Mouse (Mus musculus): ENCODE measurements around the gene Duxbl1.
"Not testable (repeated sequence)": the region's sequence is repeated elsewhere in the genome, so short reads cannot be mapped to it uniquely, and the experiment has no call there.

The Duxbl1 gene

GRCm38 (mm10) chr14:25978371-25979241 is at the start of gene Duxbl1:
Duxbl1 (plus strand) TSS chr14:25978577.
- not testable (repeated sequence) for DNase-seq (ENCODE audit: low spot score)

DNA sequence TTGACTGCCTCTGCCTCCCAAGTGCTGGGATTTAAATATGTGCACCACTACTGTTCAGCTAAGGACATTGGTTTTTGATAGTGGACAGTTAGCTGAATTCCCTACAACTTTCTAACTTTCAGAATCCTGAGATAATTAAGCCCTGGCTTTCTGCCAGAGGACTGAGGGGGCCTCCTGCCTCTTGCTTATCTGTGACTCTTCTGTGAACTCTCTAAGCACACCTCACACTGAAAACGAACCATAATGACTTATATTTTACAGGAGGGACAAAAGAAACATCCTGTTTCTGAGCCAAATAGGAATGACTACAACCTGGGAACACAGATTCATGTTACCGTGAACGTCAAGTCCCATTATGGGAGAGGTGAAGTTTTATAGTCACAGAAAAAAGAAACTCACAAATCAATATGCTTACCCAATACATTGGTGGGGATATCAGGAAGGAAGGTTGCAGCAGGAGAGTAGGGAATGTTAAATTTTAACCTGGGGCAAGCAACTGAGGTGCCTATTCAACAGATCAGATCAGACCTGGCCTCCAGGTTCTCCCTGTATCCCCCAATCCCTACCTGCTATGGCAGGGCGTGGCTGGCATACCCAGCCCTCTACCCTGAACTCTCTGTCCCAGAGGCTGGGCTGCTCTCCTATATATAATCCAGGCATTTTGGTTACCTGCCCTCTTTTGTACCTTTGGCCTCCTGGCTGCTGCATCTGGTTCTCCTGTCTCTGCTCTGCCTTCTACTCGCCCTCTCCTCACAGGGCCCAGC is 41.3 kb upstream of the Duxbl1 start:
- not testable (repeated sequence) for DNase-seq (ENCODE audit: low spot score)

DNA sequence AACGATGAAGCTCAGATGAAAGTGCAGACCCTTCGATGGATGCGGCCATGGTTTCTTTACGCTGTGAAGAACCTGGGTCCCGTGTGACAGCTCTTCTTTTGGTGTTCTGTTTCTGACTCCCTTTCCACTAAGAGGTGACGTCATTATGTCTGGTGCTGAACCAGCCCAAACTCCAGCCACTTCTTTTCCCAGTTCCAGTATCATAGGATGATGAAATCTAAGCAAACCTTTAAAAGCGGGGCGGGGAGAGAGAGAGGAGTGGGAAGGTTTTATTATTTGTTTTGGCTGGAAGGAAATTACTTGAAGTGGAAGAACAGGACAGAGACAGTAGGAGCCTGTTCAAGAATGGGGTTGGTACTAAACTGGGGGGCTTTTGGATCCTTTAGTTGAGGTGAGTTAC is 40.4 kb upstream of the Duxbl1 start, which contains the start of gene Cphx1:
TSS of gene Cphx1 (plus strand) at position 301 of the 400 bp plus-strand sequence.
- DNase-seq (ENCODE audit: low spot score) = not testable (repeated sequence)

DNA sequence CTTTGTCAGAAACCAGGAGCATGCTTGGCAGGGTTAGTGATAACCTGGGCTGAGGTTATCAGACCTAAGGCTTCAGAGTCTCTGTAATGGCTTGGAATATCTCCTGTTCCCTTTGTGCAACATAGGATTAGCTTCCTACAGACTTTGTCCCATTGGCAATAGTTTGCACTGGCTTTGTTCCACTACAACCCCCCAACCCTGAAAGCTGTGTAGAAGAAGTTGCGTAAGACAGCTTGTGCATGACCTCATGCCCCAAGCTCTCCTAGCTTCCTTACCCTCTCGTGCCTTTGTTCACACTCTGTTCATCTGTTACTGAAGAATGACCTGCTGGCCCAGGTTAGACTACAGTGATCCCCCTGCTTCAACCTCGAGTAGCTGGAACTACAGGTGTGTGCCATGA is 20.5 kb upstream of the Duxbl1 start:
- not testable (repeated sequence) for DNase-seq (ENCODE audit: low spot score)

GRCm38 (mm10) chr14:25979242-25979941 is 1.0 kb downstream of the Duxbl1 start:
- not testable (repeated sequence) for DNase-seq (ENCODE audit: low spot score)

DNA sequence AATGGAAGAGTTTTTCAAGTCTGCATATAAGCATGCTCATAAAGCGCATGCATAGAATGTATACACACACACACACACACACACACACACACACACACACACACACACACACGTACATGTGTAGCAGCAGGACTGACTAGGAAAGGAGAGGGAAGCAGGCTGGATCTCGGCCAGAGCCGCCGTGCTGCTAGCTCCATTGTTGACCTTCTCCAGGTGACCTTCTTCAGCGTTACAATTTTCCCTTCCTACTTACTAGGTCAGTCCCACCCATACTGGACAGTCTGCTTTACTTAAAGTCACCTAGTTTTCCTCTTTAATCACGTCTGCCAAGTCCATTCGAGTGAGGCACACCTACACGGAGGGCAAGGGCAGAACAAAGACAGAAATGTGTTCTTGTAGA is 3.5 kb downstream of the Duxbl1 start:
- DNase-seq (ENCODE audit: low spot score) = not testable (repeated sequence)

GRCm38 (mm10) chr14:26007462-26007861 is 29.1 kb downstream of the Duxbl1 start:
- not testable (repeated sequence) for DNase-seq (ENCODE audit: low spot score)

- DNase-seq (ENCODE audit: low spot score) = not testable (repeated sequence)
Measured at GRCm38 (mm10) chr14:26016414-26016813, 38.0 kb downstream of the Duxbl1 start.

- not testable (repeated sequence) for DNase-seq (ENCODE audit: low spot score)
Measured at GRCm38 (mm10) chr14:26021555-26021954, 43.2 kb downstream of the Duxbl1 start.

DNA sequence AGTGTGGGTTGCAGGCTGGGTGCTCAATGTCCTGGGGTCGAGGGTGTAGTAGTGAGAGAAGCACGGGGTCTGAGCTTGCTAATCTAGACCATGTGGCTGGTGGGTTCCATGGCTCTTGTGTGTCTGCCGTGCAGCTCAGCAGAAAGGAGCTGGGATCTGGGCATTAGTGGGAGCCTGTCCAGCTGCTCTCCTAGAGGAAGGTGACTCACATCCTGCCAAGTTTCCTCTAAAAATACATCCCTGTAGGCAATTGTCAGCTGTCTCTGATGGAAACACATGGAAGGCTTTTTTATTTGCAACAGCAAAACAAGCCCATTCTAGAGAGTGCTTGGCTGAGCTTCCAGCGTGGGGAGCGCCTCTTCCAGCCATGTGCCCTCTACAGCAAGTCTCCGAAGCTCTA is 44.5 kb downstream of the Duxbl1 start:
- not testable (repeated sequence) for DNase-seq (ENCODE audit: low spot score)

- DNase-seq (ENCODE audit: low spot score) = not testable (repeated sequence)
Measured at GRCm38 (mm10) chr14:26025653-26026052, 47.3 kb downstream of the Duxbl1 start.

- DNase-seq (ENCODE audit: low spot score) = not testable (repeated sequence)
Measured at GRCm38 (mm10) chr14:26034364-26034763, 56.0 kb downstream of the Duxbl1 start.

- not testable (repeated sequence) for DNase-seq (ENCODE audit: low spot score)
Measured at GRCm38 (mm10) chr14:26035439-26035838, 57.1 kb downstream of the Duxbl1 start.

Measured in spleen, adult 12 weeks (tissue).